Mouse (Mus musculus) adrenal gland, postnatal 25 days (tissue): ENCODE measurements at regions not wholly inside any gene's neighbourhood (a gene's known extent, or its start where the extent isn't known, plus 50 kb on each side); places are given as distances from the start of the nearest gene placed in this dataset.

Experiments used
- DNase-seq: peaks from one replicate; pipeline ENCODE4 v3.0.0; 2021; ENCODE audit warnings: mixed read lengths

DNA sequence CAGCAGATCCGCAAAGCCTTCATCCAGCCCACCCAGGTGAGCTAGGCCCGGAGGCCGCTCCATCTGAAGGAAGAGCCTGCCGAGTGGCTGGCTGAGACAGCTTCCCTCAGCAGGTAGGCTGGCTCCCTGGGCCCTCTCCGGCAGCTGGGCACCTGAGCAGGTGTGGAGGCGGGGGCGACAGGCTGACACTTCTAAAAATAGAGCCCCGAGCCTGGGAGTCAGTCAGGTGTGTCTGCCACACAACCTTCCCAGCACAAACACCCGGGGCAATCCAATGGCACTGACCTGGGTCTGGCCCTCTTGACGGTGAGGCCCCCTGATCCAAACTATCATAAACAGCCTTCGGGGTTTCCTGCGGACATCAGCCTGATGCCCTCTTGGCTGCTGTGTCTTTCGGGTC lies 58.5 kb downstream of the Zfp36l2 start:
- DNase-seq = no peak

DNA sequence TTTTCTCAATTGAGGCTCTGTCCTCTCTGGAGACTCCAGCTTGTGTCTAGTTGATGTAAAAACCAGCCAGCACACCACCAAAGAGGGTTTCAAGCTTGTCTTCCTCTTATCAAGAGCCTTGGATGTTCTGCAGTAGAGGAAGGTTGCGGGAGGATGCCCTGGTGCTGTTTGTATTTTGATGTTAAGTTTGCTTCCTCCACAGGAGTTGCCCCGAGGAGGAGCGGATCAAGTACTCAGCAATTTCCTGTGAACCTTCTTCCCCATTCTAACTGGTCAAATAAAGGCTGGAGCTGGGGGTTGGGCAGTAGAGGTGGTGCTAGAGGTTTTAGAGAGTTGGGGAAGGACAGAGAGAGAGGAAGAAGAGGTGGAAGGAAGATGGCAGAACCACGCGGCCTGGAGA lies 59.5 kb downstream of the Zfp36l2 start:
- DNase-seq = no peak

DNA sequence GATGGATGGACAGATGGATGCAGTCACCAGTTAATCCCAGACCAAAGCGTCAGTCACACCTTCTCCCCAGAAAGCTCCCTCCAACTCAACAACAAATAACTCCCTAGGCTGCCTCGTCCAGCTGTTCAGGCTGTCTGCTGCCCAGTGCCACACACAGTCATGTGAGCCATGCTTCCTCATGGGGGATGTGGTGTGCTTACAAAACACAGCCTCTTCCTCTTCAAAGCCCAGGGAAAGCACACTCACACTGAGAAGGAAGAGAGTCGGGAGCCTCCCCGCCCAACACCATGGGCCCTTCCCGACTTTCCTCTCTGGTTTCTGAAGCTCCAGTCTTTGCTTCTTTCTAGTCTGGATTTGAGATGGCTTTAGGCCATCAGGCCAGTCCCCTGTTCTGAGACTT lies 61.6 kb downstream of the Zfp36l2 start:
- no peak for DNase-seq

DNA sequence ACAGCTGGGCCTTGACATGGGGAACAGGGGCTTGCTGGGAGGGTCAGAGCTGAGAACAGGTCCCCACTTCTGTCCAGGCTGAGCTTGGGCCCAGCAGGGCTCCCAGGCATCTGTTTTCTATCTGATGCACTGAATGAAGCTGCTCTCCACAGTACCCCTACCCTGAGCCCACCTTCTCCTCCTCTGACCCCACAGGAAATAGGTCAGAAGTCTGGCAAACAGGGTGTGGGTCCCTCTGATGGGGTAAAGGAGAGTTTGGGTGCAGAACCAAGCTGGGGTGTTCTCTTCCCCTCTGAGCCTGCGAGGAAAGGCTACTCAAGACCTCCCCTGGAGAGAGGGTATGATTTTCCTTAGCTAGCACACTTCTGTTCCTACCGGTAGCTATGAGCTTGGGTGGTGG lies 64.6 kb downstream of the Zfp36l2 start:
- no peak for DNase-seq

DNA sequence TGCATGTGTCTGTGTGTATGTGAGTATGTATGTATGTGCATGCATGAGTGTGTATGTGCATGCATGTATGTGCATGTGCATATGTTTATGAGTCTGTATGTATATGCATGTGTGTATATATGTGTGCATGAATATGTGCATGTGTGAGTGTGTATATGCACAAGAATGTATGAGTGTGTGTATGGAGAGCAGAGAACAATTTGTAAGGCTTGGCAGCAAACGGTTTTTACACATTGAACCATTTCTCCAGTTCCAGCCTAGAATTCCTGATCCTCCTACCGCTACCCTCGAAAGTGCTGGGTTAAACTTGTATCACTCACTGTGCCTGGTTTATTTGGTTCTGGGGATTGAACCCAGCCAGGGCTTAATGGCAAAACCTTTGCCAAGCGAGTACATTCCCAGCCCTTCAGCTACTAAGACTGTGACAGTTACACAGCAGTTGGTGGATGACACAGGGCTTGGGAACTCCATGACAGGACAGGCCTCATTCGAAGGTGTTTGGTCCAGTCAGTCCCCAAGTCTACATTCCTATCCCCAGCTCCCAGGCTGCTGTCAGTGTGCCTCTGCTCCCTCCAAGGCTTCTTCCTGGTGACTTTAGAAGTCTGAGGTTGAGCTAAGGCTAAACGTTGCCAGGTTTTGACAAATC lies 65.1 kb downstream of the Zfp36l2 start:
- no peak for DNase-seq

DNA sequence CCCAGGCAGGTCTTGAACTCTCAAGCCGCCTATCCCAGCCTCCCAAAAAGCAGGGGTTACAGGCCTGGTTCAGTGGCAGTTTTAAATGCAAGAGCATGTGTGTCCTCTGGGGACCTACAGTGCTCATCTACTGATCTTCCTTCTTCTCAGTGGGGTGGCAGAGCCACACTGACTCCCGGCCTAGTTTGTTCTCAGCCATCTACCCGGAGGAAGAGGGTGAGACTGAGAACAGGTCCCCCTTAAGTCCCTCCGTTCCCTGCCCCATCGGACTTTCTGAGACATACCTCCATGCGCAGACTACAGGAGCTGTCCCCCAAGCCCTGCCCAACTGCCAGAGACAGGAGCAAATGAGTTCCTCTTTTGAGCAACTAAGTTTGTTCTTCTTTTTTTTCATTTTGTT lies 66.5 kb downstream of the Zfp36l2 start:
- DNase-seq = no peak

DNA sequence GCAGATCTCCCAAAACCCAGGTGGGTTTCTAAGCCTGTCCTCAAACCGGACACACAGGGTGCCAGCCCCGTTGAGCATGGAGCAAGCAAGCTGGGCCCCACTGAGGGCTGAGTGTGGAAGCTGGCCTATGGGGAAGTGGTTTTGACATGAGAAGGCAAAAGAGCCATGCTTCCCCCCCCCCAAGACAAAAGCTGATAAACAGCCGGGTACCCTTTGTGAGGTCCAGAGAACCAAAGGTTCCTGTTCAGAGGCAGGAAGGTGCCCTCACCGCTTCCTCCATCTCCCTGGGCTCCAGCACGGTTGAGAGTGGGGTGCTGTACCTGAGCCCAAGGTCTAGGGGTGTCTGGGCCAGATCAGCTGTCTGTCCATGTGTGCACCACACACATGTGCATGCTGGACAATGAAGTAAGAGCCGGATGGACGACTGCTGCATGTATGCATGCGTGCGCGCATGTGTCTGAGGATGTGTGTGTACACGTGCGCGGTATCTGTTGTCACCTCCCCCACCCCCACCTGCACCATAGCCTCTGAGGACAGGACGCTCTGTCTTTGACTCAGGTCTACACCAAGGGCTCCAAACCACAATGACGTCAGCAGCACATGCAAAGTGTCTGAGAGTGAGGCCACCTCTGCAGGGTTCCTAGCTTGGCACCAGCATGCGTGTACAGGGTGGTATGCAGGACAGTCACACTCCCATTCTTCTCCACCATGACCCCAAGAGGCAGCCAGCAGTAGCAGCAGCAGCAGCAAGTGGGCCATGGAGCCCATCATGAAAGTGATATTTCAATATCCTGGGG lies 68.3 kb downstream of the Zfp36l2 start:
- DNase-seq = no peak

DNA sequence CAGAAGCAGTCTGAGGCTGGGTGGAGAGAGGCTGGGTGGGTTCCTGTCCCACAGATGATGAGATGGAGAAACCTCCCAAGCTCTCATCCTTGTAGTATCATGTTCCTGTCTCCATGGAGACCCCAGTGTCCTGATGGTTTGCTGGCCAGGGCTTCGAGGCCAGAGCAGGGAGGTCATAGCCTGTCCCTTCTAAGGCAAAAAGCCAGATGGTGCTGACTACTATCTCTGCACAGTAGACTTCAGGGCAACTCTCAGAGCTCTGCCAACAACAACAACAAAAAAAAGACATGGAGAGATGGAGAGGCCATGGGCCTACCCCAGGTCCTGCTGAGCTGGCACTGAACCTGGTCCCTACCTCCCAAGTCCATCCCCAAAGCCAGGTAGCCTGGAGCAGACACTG lies 69.0 kb downstream of the Zfp36l2 start:
- no peak for DNase-seq

DNA sequence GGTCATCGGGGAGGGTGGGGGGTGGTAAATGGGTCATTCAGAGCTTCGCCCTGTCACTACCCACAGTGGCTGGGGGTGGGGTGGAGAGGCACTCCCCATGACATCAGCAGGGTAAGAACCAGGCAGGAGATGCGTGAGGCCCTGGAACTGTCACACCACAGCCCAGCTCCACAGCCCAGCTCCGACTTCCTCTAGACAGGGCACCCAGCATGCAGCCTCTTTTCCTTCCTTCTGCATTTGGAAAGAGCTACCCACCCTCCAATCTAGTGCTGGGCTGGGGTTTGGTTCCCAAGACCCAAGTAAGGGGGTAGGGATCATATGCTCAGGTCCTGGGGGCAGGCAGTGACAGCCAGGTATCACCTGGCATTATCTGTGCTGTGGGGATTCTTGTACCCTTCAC lies 69.5 kb downstream of the Zfp36l2 start:
- no peak for DNase-seq

DNA sequence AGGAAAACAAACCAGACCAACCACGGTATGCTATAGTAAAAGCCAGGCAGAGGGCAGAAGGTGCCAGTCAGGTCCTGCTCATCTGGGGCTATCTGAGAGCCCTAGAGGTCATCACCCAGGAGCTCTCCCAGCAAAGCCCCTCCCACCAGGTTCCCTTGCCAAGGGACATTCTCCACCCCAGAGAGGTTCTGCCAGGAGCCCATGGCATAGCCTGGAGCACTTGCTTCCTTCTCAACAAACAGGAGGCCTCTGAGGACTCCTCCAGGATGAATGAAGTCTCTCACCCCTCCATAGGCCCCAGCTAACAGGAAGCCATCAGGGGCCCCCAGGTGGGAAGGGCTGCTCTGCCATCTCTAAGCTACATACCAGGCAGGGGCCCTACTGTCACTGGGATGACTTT lies 70.0 kb downstream of the Zfp36l2 start:
- no peak for DNase-seq

DNA sequence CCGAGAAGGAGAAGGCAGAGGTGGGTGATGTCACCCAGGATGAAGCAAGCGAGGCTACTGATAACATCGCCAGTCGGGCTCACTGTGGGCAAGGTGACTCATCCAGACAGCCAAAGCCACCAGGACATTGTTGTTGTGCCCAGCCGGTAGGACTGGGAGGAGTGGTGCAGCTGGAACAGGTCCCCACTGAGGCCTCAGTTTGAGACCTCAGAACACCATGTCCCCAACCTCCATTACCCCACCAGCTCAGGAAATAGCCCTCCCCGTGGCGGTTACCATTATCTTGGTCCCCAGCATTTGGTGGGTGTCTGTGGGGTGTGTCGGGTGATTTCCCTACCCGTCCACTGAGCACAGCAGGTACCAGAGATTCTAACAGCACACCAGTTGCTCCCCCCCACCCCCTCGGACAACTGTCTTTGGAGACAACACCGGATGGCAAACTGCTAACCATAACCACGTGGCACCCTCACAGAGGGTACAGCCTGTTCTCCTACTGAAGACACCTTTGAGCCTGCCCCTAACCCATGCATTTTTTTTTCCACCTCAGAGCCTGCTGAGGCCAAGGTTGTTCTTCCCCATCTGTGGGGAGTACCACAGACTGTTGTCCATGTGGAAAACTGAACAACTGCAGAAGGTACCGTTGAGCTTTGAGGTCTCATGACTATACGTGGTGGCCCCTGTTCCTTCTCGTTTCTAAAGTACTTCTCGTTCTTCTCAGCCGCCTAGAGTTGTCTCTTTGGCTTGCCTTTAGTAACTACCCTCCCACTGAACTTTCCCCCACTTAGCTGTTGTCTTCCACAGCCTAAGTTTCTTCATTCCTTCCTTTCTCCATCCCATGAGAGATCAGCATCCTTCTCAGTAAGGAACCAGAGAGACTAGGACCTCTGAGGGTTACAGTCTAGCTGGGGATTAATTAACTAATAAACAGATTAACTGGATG lies 71.1 kb downstream of the Zfp36l2 start:
- DNase-seq = peak; percentile 50

DNA sequence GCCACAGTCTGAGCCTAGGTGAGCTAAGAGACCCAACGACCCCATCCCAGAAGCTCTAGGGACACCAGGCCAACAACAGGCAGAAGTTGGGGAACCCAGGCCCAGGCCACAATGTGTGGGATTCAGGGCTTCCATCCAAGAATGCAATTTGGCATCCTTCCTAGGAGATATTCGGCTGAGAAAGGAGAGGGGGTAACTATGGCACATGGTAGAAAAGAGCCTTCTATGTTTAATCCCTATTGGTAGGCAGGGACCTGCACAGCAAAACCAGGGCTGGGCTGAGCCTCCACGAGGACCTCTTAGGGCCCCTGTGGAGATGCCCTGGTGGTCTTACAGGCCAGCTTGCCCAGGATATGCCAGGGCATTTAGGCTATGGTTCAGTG lies 71.8 kb downstream of the Zfp36l2 start:
- no peak for DNase-seq

DNA sequence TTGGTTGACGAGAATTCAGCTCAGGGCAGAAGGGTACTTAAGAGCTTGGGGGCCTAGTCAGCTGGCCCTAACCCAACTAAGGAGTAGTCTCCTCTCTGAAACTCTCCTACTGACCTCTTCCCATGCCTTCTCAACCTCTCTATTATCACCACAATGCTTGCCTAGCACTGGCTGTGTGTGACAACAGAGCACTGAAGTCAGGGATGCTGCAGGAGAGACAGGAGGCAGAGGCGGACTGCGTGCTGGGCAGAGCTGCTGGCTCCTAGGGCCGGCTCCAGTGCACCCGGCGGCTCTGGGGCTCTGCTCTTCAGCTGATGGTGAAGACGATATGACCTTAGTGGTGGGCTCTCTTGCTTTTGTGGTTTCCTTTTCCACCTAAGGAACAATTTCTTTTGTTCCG lies 72.6 kb downstream of the Zfp36l2 start:
- DNase-seq = no peak

DNA sequence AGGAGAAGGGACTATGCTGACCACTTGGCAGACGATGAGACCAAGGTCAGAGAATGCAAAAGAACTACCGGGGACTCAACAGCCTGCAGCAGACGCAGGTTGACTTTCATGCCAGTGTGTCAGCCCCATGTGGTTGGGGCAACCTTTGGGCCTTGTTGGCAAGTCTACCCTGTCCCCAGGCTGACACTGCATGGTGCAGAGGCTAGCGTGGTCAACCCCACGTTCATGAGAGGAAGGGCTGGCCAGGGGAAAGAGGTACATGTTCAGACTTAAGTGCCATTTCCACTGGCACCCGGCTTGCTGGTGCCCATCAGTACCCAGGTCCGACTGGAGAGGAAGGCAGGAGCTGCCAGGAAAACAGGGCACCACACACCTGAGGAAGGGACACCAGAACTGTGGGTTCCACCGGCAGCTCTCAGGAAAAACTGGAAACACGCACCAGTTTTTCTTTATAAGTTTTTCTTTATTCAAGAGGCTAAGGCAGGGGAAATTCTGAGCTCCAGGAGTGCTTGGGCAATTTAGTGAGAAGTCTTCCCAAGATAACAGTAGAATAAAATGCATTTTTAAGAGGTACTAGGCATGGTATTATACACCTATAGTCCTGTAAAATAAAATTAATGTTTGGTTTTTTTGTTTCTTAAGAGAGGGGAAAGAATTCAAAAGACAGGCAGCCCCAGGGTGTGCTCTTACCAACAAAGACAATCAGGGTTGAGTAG lies 73.3 kb downstream of the Zfp36l2 start:
- DNase-seq = peak; percentile 30

DNA sequence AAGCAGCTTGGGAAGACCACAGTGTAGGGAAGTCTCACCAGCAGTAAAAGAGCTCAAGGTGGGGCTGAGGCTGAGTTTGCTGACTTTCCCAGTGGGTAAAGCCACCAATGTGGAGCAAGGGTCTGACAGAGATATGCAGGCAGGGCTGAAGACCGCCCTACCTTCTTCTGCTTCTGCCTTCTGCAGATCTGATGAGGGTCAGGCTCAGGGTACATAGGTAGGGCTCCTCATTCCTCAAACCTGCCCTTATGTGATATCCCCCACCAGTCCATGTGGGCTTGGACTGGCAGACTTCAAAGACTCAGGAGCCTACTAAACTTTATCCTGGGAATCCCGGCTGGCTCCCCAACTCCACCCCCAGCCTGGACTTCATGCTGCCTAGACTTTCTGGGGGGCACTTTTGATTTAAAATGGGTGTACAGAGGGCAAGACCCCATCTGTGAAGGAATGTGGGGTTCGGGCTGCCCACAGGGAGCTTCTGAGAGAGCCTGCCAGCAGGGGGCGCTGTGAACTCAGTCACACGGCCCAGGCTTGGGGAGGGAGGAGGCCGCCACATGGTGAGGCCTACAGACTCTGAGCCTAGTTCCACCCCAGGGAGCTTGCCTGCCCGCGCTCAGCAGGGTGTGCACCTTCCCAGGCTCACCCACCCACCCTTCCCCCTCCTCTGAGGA lies 74.0 kb downstream of the Zfp36l2 start:
- peak; percentile 96 for DNase-seq

DNA sequence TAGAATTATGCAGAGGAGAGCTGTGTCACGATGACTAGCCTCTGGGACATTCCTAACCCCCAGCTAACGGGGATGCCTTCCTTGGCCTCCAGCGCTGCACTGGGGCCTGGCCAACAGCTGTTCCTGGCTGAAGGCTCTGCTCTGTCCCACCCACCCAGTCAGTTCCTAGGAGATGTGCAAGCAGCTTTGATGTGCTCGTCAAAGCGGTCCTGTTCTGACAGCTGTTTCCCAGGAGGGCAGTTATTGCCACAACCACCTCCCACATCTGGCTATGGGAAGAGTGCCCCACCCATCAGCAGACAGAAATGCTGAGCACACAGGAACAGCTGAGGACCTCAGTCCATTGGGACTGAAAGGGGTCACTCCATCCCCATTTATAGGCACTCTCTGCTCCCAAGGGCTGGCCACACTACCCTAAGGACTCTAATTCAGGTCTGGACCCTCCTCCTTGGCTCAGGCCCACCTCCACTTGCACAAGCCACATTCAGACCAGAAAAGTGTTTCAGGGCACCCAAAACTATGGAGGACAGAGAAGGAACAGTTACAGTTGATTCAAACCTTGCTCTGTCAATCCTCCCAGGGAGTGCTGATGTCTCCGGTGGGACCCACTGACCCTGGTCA lies 75.2 kb downstream of the Zfp36l2 start:
- DNase-seq = no peak

DNA sequence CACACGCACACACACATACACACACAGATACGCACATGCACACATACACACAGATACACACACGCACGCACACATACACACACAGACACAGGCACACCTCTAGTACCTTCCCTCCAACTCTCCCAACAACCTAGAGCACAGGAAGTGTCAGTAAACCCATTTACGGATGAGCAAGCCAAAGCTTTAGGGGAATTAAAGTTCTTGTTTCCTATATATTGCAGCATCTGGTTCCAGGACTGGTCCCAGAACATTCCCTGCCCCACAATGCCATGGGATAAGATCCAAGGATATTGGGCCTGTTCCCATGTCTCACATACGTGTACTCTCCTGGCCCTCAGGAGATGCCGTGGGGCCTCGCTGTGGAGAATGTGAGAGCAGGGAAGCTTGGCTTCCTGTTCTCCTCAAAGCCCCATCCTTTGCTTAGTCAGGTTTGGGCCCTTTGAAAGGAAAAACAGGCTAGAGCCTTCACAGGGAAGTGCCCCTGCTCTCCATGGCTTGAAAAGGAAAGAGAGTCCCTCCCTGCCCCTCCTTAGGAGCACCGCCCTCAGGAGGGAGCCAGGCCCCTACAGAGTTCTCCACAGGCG lies 75.9 kb downstream of the Zfp36l2 start:
- DNase-seq = no peak

DNA sequence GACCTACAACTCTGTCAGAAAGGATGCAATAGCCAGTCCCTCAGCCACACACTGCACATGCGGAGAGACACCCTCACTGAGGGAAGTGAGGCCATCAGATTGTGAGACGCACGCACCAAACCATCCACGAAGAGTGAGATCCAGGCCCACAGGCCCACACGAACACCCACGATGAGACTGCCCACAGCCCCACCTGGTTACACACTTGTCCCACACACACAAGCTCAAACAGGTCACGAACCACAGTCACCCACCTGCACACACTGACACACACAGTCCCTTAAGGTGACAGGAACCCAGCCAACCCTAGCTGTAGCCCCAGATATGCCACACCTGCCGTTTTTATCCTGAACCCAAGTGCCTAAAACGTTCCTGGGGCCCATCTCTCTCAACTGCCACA lies 76.8 kb downstream of the Zfp36l2 start:
- DNase-seq = no peak

DNA sequence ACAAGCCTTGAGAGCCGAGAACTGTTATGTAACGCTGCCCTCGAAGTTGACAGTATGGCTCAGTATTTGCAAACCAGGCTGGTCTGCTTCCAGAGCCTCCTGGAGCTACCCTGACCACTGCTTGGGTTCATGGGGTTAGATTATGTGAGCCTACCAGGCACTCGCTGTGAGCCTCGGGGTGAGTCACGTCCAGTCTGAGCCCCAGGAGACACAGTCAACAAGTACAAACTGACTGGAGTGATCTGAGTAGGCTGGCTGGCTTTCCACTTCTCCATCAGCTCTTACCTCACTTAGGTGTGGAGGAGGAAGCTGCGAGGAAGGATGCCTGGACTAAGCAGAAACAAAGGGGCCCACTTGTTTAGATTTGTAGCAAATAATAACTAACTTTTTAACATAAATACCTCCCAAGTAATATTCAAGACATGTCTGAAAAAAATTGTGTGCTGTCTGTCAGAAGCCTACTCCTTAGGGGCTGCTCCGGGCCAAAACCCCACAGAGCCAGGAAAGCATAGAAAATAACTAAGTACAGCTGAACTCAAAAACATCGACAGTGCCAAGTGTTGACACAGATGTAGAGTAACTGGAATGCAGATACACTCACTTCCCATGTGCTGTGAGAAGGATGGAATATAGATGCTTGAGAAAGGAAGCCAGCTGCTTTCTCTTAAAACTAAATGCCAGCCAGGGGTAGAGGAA lies 77.6 kb downstream of the Zfp36l2 start:
- no peak for DNase-seq

DNA sequence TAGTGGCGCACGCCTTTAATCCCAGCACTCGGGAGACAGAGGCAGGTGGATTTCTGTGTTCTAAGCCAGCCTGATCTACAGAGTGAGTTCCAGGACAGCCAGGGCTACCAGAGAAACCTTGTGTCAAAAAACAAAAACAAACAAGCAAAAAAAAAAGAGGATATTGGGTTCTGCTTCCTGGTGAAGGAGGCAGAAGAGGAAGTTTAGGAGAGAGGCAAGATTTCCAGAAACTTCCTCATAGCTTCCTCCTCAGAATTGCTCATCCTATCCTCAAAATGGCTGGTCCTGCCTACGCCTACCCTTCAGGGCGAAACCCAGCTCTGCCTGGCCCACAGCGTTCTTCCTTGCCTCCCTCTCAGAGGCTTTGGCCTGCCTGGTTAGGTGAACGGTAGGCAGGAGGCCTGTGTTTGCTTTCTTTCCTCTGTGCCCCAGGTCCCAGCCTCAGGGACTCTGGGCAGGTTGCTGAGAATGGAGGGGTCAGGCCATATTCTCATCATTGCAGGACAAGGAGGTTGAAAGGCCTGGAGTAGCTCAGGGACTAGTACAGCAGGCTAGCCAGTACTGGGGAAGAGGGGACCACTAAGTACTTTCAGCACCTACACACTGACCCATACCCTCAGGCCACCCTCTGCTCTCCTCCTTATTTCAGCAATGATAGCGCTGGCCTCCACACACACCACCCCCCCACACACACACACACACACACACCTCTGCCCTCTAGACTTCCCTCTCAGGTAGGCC lies 79.6 kb downstream of the Zfp36l2 start:
- no peak for DNase-seq
